15 mouse cellular contexts compared by ENCODE assay signal in the genomic region with DNA sequence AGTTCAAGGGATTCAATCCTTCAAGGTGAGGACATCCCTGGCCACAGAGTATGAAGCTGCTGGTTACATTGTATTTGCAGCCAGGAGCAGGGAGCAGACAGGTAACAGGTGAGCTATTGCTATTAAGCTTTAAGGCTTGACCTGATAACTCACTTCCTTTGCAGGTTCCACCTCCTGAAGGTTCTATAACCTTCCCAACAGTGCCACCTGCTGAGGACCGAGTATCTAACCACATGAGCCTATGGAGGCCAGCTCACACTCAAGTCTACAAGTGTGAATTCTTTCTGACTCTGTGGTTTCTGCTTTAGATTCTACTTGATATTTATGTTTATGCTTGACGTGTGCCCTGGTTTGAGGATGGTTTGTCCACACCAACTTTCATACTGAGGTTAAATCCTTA. TPM values are rescaled to one million over a fixed set of nuclear protein-coding genes. Genes with fewer than 3 reads are reported as not detected.
A peak's percentile ranks its signal among the peaks of the same experiment; 100 is the strongest.
DNase-seq lines count a peak whose midpoint lies in the region.
"Had no signal": no experiment of that assay in that cellular context is flagged by ENCODE, and none has a peak within 500 bp of the region (broad histone marks: within the 10 kb centered on the region; RNA-seq: fewer than 3 reads in every experiment).

No protein-coding gene starts in this region.

- DNase-seq in adrenal gland, postnatal 10 days: peak; percentile 4
- no peak for DNase-seq in adrenal gland, postnatal 4 days (ENCODE audit: low spot score in 2 of 2)
- peak; percentile 9 for DNase-seq in kidney, postnatal 10 days
- DNase-seq in kidney, postnatal 4 days: no peak
- peak; percentile 6 for DNase-seq in 3T3-L1 (ENCODE audit: low read depth, low spot score)
- peak; percentile 14 for DNase-seq in ZHBTc4 (ENCODE audit: low read depth, low spot score)
- no peak for DNase-seq in frontal cortex, postnatal 14 days (ENCODE audit: low spot score in 2 of 2)
- no peak for DNase-seq in left cerebral cortex, postnatal 25 days (ENCODE audit: low spot score in 2 of 2)
- DNase-seq: B cell, adult 2 months; gastrocnemius, postnatal 10 days; heart, postnatal 36 days; thymus, postnatal 14 days had no signal

- intact Hi-C loops in left cerebral cortex, postnatal 25 days (cut with DNase I): no loop called here

RNA-seq across cellular contexts. Expression of a gene that starts 21.3 kb away (rescaled TPM):
- not detected for total RNA-seq in adrenal gland, postnatal 10 days (2021)
- not detected for total RNA-seq in adrenal gland, postnatal 4 days (2021)
- not detected for total RNA-seq in left cerebral cortex, postnatal 25 days (2021)
- total RNA-seq: gastrocnemius, postnatal 10 days; heart, postnatal 36 days; layer of hippocampus, postnatal 10 days; MEL; midbrain, postnatal 0 days had no signal

Comparison
In these comparisons a context has a peak if more than half of its experiments do, and no peak if none do; other contexts are left out.
1. DNase-seq: peak in adrenal gland, postnatal 10 days (single experiment), kidney, postnatal 10 days (single experiment), 3T3-L1 (single experiment) and ZHBTc4 (single experiment); none in adrenal gland, postnatal 4 days (0 of 2), kidney, postnatal 4 days (0 of 2), frontal cortex, postnatal 14 days (0 of 2) and left cerebral cortex, postnatal 25 days (0 of 2).